Mouse (Mus musculus) frontal cortex, postnatal 36 days (tissue): ENCODE results near the gene Lrrn3.

Source experiments
- DNase-seq, 2 experiments: peaks; one replicate each; pipeline ENCODE4 v3.0.0; 2022; ENCODE audit warnings: low spot score in 2 of 2

The Lrrn3 gene

DNA sequence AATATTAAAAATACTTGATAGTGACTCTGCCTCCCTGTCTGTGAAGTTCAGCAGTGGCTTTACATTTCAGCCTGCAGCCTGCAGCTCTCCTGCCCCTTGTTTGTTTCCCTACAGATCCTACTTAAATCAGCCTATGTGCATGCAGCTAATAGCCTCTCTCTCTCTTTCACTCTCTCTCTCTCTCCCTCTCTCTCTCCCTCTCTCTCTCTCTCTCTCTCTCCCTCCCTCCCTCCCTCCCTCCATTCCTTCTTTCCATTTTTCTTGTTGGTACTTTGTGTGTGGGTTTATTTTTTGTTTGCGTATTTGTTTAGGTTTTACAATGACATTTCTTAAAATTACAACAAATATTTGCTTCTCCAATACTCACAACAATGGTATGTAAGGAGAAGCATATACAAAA, at the start of gene Lrrn3:
Lrrn3 (minus strand) TSS at position 101 of the 400 bp plus-strand sequence.
- DNase-seq: no peak

DNA sequence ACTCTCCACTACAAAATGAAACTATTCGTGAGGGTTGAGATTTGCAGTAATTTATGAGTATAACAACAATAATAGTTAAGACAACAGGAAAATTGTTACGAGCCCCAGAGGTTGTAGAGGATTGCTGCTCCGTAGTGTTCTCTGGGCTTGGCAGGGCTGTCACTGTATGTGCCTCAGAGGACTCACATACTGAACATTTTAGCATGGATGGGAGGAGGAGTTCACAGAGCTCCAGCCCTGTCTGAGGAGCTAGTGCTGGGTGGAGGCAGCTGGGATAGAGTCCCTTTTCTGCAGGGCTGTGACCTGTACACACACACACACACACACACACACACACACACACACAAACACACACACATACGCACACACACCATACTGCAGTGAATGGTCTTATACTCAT, 42.2 kb upstream of the Lrrn3 start:
- DNase-seq: no peak

DNA sequence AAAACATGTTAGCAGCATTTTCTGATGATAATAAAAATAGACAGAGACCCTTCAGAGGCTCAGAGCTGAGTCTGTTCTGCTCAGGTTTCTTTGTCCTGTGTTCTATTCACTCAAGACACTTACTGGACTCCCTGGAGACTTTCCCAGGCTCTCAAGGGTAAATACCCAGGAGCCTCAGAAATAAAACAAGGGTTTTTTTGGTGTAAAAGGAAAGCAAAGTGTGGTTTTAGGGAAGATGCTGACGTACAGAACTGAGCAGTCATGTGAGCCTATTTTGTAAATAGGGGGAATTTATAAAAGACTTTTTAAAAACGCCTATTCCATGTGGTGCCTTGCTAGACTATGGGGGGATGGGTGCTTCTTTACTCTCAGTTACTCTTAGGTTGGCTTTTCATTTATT, 40.5 kb upstream of the Lrrn3 start:
- DNase-seq: no peak

DNA sequence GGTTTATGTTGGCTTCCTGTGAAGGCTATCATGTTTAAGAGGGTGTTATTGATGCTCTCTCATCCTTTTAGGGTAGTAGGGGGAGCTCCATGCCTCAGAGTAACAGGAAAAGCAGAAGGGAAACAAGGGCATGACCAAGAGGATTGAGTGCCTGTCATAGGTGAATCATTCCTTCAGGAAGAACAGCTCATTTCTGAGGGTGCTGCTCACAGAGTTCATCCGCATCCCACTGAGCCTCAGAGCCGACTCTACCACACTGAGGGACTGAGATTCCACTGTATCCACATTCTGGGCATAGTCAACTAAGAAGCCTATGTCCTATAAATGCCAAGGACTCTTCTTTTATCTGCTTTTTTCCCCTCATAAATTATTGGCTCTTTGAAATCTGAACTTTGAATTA, 35.4 kb upstream of the Lrrn3 start:
- no peak for DNase-seq

DNA sequence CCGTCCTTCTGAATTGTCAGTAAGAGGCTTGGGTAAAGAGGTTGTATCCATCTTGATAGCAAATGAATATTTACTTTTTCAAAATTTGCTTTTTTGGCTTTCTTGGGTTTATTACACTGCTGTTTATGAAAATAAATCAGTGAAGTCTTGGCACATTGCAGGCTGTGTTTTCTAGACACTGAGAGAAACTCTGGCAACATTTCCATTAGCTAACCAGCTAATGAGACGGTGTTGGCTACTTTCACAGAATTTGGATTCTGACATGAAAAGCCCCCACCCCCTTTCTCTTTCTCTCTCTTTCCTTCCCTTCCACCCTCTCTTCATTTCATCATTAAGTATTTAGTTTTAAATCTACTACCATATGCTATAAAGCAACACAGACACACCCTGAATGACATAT, 34.1 kb upstream of the Lrrn3 start:
- DNase-seq: no peak

DNA sequence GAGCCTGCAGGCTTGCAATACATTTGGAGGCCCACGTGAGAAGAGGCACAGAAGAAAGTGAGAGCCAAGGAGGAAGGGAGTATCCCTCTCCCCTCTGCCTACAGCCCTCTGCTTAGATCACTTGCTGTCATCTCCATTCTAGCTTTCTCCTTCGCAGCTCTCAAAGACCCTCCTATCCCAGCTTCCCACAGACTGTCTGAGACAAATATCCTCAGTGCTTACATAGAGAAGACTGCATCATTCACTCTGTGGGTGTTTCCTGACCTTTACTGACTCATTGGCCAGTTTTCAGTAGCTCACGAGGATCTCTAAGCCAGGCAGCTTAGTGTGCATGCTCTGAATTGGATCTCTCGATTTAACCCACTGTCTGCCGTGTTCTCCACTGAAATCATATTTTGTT, 32.7 kb upstream of the Lrrn3 start:
- DNase-seq: no peak

DNA sequence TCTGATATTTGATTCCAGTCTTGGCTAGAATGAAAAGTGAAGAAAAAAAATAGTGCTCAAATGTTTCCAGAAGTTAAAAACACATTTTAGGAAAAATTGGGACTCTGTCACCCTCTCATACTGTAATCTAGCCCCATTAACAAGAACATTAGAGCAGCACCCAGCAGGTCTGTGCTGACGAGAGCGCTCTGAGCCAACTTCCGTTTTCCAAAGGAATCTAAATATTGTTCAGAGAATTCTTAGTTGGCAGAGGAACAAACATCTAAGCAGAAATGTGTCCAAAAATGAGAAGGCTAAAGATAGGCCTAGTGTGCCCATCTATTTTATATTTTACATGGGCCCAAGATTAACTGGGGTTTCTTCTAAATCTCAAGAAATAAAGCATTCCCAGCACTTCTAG, 24.4 kb upstream of the Lrrn3 start:
- no peak for DNase-seq

DNA sequence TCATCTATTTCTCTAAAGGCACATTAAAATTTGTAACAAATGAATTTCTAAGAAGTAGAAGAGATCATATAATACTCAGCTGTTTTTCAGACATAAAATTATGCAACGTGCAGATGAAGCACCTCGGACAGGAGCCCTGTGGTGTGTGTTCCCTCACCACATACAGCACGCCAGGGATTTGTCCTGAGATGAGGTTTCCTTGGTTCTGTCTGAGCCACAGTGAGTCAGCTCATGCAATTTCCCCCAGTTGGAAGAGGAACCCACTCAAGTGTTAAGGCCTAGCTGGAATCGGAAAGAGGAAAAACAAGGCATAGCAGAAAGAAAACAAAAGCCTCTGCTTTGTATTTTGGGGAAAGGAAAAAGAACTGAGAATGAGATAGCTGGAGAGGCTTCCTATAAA, 22.4 kb upstream of the Lrrn3 start:
- no peak for DNase-seq

DNA sequence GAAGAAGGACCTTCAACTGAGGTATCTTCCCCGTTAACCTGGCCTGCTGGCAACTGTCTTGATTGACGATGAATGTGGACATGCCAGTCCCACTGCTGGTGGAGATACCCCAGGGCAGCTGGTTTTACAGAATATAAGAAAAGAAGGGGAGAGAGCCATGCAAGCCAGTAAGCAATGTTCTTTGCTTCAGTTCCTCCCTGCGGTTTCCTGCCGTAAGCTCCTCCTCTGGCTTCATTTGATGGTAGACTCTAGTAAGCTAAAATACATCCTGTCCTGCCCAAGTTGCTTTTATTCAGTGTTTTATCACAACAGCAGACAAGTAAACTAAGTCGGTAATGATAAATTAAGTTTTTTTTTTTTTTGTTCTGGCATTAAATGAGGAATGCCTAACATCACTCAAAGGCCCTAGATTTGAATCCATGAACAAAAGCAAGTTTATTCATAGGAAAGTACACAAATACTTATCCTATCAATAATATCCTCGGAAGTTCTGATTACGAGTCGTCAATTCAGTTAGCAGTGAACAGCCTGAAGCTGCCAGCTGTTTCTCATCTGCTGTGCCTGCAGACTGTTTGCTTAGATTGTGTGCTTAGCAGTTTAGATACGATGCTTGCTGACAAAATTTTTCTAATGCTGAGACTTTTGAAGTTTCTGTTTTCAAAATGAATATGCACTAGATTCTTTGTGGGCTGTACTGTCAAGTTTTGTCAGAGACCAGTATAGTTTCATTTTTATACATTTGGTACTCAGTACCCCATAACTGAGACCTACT, 14.0 kb upstream of the Lrrn3 start:
- DNase-seq: no peak

DNA sequence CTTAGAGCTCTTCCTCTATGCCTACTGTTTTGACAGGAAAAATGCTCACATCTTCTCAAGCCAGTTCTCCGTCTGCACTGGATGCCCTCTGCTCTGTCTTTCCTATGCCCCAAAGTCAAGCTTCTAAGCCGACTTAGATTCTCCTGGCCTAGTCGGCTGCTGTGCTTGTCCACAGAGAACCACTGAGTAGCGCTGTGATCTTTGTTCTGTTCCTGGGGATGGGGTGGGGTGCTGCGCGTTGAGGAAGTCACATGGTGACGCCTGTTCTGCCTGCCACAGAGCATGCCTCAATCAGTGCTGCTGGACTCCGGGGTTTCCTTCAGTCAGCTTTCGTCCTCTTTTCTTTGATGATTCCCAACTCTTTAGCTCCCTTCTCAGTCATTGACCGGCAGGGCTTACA, 8.4 kb upstream of the Lrrn3 start:
- DNase-seq: no peak

DNA sequence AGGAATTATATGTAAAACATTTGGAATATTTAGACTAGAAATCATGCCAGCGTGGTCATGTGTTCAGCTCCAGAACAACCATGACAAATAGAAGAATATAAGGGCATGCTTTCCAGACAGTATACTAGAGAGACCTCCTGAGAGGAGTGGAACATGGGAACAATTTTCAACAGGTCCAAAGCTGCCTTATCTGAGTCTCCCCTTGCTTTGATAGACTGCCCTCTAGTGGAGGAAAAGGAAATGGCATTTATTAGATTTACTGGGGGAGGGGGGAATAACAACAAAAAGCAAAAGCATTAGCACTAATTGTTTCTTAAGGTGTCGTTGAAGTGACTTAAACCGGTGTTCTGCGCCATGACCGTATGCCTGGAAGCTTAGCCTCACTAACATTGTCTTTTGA, 774 bp upstream of the Lrrn3 start:
- no peak for DNase-seq

DNA sequence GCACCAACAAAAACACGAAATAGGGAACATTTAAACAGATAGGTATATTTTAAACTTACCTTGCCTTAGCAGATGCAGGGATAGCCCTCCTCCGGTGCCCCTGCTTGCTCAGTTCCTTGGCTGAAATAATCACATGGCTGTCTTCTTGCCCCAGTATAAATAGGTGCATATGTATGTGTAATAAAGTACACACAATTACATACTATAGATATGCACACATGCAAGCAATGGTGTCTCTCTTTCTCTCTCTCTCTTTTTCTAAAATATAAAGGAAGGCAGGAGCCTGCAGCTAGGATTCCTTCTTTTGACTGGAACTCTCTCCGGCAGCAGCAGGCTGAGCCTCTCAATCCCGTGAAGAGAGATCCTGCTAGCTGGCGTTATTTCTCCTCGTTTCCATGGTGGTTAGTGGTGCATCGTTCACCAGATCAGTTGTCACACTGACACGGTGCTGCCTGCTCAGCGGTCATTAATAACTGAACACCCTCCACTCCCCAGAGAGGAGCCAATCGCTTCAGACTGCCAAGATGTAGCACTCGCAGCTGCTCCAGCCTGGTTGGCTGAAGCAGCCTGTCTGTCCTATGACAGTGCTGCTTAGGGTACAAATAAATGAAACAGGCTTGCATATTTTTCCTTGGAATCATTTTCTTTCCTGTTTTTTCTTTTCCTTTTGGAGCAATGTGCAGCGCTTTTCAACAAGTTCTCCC, 567 bp downstream of the Lrrn3 start:
- peak; percentile 80 to 85 for DNase-seq

DNA sequence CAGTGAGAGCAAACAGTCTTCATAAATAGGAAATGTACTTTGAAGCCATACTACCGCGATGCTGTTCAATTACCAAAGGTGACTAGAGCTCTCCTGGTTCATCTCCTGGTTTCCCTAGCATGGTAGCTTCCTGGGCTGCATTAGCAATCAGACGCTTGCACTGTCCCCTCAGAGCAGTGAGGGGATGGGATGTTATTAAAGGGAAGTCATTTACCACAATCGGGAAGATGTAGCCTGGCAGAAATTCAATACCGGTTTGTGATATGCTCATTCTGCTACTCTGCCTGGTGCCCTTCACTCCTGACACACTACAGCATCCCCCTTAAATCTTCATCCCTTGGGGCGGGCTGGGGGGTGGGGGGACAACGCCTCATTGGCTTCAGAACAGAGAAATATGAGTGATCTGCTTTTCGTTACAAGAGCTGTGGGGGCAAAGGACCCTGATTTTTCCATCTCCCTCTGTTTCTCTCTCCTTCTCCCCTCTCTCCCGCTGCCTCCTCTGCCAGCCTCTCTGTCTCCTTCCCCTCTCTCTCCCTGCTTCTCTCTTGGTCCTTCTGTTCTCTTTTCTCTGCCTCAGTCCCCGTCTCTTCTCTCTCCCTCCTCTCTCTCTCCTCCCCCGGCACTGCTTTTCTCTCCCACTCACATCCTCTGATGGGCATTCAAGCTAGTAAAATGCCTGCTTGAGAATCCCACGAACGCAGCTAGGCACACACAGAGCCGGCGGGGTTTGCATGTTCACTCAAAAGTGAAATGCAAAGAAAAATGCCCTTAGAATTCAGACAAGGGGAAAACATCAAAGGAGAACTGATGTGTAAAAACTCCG, 1.3 kb downstream of the Lrrn3 start:
- peak; percentile 60 to 62 for DNase-seq

DNA sequence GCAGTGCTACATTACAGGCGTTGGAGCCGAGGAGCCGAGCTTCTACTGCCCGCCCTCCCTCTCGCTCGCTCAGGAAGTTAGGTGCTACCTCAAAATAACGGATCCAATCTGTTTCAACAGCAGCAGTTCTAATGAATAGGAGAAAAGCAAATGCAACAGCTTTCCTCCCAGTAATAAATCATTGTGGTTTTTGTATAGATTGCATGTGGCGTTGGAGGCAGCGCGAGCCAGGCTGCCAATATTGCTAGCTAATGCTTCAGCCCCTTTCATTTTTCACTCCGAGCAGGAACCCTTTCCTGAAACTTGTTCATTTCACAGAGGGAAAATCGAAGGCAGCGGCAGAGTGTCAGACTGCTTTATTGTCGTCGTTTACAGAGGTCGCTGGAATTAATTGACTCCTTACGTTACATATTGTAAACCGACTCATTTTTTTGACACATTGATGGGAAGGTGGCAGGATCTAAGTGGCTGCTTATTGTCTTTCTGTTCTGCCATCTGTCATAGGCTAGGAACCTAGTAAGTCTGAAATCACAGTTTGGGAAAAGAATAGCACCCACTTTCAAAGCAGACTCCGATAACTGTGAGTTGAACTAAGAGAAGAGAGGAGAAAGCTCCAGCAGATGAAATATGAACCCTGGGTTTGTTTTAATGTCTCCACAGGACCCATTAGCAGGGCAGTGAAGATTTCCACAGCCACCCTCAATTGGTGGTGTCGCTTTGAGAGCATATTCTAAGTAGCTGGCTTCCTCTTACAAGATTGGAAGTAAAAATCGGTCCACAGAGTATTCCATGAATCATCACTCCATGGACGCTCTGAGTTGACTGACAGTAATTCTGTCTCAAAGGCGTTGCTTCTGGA, 2.4 kb downstream of the Lrrn3 start:
- DNase-seq: peak; percentile 42 to 51

DNA sequence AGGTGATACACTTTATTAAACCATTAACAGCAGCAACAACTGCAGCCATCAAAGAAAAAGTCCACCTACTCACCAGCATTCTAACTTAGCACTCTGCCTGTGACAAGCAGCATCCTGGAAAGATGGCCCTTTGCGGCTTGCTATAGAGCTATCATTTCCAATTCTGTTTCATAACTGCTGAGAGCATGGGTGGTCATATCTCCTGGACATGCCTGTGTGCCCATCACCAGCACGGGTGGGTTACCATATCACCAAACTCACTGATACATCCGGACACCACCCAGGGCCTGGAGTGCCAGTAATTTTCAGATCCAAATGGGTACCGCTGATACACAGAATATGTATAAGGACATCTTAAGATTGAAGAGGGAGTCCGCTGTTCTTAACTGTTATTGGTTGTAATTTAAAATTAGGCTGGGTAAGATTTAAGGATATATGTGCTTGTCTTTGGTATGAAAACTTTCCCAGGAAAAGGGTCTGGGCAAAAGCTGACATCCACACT, 3.1 kb downstream of the Lrrn3 start:
- DNase-seq: peak; percentile 33 to 55

DNA sequence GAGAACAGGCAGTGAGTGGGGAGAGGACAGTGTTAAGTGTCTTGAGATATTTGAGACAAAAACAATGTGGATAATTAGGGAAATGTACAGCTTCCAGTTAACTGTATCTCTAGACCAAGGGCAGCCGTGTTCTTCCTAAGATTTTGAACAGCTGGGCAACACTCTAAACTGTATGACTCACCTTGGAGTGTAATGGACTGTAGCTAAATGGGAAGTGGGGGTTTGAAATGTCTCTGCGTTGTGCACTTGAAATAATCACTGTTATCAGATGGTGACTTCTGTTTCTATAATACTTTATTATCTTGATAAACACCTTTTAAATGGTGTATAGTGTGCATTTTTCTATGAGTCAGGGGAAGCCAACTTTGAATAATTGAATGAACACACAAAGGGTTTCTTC, 4.7 kb downstream of the Lrrn3 start:
- DNase-seq: no peak

DNA sequence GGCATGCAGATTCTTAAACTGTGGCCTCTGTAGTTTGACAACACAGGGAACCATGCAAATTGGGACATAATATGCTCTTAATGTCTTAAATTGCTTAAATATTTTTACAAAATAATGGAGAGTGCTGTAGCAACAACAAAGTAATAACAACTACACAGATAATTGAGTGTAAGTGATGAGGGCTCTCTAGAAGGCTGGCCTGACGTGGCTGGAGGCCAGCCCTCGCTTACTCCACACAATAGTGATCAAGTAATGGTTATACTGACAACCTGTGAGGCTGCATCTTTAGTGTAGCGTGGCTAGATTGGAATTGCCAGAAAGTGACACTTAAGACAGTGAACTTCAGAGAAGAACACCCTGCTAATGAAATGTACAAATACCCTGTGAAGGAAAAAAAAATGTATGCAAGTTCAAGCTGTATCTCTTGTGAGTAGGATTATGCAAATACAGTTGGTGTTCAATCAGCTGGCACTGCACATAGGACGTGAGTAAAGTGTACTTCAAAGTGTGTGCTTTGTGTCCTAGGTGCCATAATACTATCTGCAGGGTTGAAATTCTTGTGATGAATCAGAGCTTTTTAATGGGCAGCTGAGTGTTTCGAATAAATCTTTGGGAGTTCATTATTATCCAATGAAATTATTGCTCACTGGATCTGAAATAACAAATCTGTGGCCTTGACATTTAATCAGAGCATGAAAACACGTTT, 17.0 kb downstream of the Lrrn3 start:
- DNase-seq: no peak

DNA sequence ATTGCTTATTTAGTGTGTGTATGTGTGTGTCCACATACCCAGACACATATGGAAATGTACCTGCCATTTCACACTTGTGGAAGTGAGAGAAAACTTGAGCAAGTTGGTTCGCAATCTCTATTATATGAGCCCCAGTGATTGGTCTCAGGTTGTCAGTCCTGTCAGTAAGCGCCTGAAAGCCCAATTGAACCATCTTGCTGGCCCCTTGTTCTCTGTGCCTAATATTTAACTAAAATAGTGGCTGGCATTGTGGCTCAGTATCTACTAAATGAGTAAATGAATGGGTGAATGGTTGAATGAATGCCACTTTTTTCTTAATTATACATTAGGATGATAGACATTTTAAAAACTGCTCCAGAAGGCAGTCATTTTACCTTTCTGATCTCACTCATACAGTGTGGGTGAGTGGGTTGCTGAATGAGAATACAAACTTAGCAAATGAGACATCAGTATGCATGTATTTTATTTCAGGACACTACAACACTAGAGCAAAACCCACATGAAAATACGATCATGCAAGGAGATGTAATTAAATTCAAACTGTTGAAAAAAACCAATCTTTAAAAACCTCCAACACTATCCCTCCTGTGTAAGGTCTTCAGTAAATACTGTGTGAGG, 17.7 kb downstream of the Lrrn3 start:
- no peak for DNase-seq

DNA sequence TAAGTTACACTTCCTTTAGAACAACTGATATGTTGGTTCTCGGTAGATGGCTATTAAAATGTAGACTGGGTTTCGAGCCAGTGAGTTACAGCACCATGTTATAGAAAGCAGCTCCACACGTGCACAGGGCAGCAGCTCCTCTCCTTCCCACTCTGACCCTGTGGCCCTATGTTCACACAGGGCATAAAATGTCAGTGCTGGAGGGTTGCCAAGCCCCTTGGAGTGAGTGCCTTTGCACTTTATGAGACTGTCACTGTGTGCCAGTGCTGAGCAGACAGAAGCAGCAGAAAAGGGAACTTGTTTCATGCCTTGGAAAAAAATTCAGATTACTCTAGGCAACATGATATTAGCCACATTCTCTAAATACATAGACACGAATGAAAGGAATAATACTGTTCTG, 47.8 kb downstream of the Lrrn3 start:
- no peak for DNase-seq

DNA sequence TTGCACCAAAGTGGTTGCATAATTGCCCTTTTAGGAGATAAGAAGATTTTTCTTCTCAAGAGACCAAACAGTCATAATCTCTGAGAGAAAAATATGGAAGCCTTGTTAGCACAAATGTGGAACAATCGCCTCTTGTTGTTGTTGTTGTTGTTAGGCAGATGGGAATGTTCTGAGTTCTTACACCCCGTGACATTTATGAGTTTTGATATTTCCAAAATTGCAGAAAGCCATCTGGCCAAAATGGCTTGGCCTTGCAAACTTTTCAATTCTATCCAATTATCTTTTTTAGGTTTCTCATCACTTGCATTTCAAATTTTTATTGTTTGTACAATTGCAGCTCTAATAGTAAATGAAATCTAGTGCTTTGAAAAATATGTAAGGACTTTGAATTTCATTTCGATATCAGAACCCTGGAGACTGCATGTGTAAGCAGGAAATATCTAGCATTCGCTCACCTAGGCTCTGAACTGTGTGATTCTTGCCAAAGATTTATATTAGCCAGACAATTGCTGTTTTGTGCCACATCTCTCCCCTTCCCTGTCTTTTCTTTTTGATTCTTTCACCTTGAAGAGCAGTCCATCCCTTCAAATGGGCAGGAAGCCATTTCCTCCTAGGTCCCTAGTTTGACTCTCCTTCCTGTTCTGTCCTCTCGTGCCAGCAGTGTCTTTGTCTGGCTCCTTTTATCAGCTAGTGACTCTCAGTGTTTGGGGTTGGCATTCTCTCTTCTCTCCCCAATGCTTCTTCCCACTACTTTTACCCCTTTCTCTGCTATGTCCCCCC, 49.8 kb downstream of the Lrrn3 start:
- DNase-seq: no peak
